Mouse (Mus musculus): Measurements from ENCODE around the gene Dnah12. TPM values are rescaled to one million over a fixed set of nuclear protein-coding genes. Genes with fewer than 3 reads are reported as not detected.
A peak's percentile ranks its signal among the peaks of the same experiment; 100 is the strongest.

Gene Dnah12
- total and polyA plus RNA-seq, 2 experiments, result not detected

DNA sequence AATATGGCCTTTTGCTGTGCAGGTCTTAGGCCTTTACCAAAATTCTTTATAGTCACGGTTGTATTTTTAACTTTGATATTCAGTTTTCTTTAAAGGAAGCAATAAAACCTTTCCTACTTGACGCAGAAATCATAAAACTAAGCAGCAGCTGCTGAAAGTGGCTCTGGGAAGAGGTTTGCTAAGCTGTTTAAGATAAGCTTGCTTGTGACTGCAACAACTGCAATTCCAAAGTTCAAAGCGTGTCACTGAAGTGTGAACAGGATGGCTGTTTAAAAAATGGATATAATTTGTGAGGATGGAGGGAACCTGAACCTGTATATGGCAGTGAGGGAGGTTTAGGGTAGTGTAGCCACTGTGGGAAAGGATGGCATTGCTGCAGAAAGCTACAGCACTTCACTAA lies 31.1 kb upstream of the Dnah12 start:
- H3K4me3 ChIP-seq (ENCODE audit: insufficient read depth, low read depth, low read length), result no peak overlapping the region
- peaks cover 3% of the 10 kb centered on the region; the same call in 1 of the 2 replicates for H3K79me2 ChIP-seq (ENCODE audit: control insufficient read depth, insufficient read depth, low read length)
- H3K4me1 ChIP-seq (ENCODE audit: control insufficient read depth, insufficient read depth, low read length), result 0 out of 2 replicates have a peak, but pooled peaks cover 2% of the 10 kb centered on the region
- 68% methylated on average over 3 of the region's 3 CpGs for WGBS
- no peak overlapping the region for H3K9ac ChIP-seq (ENCODE audit: low read depth, low read length)
- no peak overlapping the region for H3K27ac ChIP-seq (replicated peaks; ENCODE audit: insufficient read depth, low read depth, low read length)
- TF ChIP-seq CTCF (IDR thresholded peaks at IDR 0.05; ENCODE audit: low read depth, low read length), result no peak
- no peak for TF ChIP-seq POLR2A (IDR thresholded peaks at IDR 0.05; ENCODE audit: extremely low read depth, insufficient read depth, low read length)
- H3K36me3 ChIP-seq (ENCODE audit: control insufficient read depth, insufficient read depth, low read length), result peaks cover 32% of the 10 kb centered on the region
- DNase-seq (ENCODE audit: extremely low read depth, low read depth, low spot score), result no peak
- no peaks in the 10 kb centered on the region for H3K27me3 ChIP-seq (ENCODE audit: control insufficient read depth, insufficient read depth, low read length)

DNA sequence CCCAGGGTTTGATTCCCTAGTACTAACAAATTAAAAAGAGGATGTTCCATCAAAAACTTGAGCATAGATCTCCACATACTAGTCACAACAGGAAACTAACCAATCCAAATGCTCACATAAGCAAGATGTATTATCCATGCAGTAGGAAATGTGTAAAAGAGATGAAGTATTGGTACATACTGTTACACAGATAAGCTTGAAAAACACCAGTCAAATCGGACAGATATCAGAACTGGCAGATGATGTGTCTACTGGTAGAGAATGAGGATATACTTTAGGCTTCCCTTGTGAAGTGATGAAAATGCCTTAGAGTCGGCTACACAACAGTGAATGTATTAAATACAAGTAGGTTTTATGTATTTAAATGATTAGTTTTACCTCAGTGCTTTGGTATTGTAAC lies 30.6 kb upstream of the Dnah12 start:
- Histone ChIP-seq H3K4me1 (ENCODE audit: control insufficient read depth, insufficient read depth, low read length) (0 out of 2 replicates have a peak, but pooled peaks cover 2% of the 10 kb centered on the region), H3K27me3 (ENCODE audit: control insufficient read depth, insufficient read depth, low read length) (no peaks in the 10 kb centered on the region), H3K4me3 (ENCODE audit: insufficient read depth, low read depth, low read length) (no peak overlapping the region), H3K27ac (replicated peaks; ENCODE audit: insufficient read depth, low read depth, low read length) (no peak overlapping the region), H3K79me2 (ENCODE audit: control insufficient read depth, insufficient read depth, low read length) (peaks cover 3% of the 10 kb centered on the region; the same call in 1 of the 2 replicates), H3K36me3 (ENCODE audit: control insufficient read depth, insufficient read depth, low read length) (peaks cover 28% of the 10 kb centered on the region), H3K9ac (ENCODE audit: low read depth, low read length) (no peak overlapping the region)
- TF ChIP-seq POLR2A (IDR thresholded peaks at IDR 0.05; ENCODE audit: extremely low read depth, insufficient read depth, low read length) (no peak), CTCF (IDR thresholded peaks at IDR 0.05; ENCODE audit: low read depth, low read length) (no peak)
- no peak for DNase-seq (ENCODE audit: extremely low read depth, low read depth, low spot score)
- WGBS, result 78% methylated on average over 2 of the region's 2 CpGs

DNA sequence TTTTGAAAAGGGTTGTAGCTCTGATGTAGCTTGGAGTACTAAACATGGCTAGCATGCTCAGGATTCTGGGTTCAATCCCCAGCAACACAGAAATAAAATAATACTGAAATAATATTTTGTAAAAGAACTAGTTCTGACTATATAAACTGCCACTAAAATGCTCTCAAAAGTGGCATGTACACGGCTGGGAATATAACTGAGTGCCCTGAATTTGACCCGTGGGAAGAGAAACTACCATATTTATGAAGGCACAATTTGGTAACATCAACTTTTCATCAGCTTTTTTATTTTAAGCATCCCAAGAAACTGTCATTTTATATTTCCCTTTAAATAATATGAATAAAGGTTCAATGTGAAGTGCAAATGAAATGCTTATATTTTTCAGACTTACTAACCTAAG lies 29.2 kb upstream of the Dnah12 start:
- no peak overlapping the region for H3K27ac ChIP-seq (replicated peaks; ENCODE audit: insufficient read depth, low read depth, low read length)
- H3K9ac ChIP-seq (ENCODE audit: low read depth, low read length), result no peak overlapping the region
- peaks cover 3% of the 10 kb centered on the region; the same call in 1 of the 2 replicates for H3K79me2 ChIP-seq (ENCODE audit: control insufficient read depth, insufficient read depth, low read length)
- TF ChIP-seq POLR2A (IDR thresholded peaks at IDR 0.05; ENCODE audit: extremely low read depth, insufficient read depth, low read length) (no peak), CTCF (IDR thresholded peaks at IDR 0.05; ENCODE audit: low read depth, low read length) (no peak)
- no peak overlapping the region for H3K4me3 ChIP-seq (ENCODE audit: insufficient read depth, low read depth, low read length)
- H3K27me3 ChIP-seq (ENCODE audit: control insufficient read depth, insufficient read depth, low read length), result no peaks in the 10 kb centered on the region
- H3K36me3 ChIP-seq (ENCODE audit: control insufficient read depth, insufficient read depth, low read length), result peaks cover 23% of the 10 kb centered on the region
- 97% methylated on average over 2 of the region's 2 CpGs for WGBS
- DNase-seq (ENCODE audit: extremely low read depth, low read depth, low spot score), result no peak
- peaks cover 9% of the 10 kb centered on the region; the same call in 1 of the 2 replicates for H3K4me1 ChIP-seq (ENCODE audit: control insufficient read depth, insufficient read depth, low read length)

GRCm38 (mm10) chr14:26667991-26668370 lies 25.1 kb upstream of the Dnah12 start:
- H3K9ac ChIP-seq (ENCODE audit: low read depth, low read length), result peak overlapping the region; percentile 86
- peaks cover 5% of the 10 kb centered on the region; the same call in 1 of the 2 replicates for H3K79me2 ChIP-seq (ENCODE audit: control insufficient read depth, insufficient read depth, low read length)
- peaks cover 11% of the 10 kb centered on the region for H3K4me1 ChIP-seq (ENCODE audit: control insufficient read depth, insufficient read depth, low read length)
- TF ChIP-seq CTCF (IDR thresholded peaks at IDR 0.05; ENCODE audit: low read depth, low read length) (no peak), POLR2A (IDR thresholded peaks at IDR 0.05; ENCODE audit: extremely low read depth, insufficient read depth, low read length) (no peak)
- no peak for DNase-seq (ENCODE audit: extremely low read depth, low read depth, low spot score)
- H3K36me3 ChIP-seq (ENCODE audit: control insufficient read depth, insufficient read depth, low read length), result peaks cover 18% of the 10 kb centered on the region
- no peak overlapping the region for H3K27ac ChIP-seq (replicated peaks; ENCODE audit: insufficient read depth, low read depth, low read length)
- 16% methylated on average over 6 of the region's 6 CpGs for WGBS
- peak overlapping the region; percentile 97 for H3K4me3 ChIP-seq (ENCODE audit: insufficient read depth, low read depth, low read length)
- H3K27me3 ChIP-seq (ENCODE audit: control insufficient read depth, insufficient read depth, low read length), result no peaks in the 10 kb centered on the region

DNA sequence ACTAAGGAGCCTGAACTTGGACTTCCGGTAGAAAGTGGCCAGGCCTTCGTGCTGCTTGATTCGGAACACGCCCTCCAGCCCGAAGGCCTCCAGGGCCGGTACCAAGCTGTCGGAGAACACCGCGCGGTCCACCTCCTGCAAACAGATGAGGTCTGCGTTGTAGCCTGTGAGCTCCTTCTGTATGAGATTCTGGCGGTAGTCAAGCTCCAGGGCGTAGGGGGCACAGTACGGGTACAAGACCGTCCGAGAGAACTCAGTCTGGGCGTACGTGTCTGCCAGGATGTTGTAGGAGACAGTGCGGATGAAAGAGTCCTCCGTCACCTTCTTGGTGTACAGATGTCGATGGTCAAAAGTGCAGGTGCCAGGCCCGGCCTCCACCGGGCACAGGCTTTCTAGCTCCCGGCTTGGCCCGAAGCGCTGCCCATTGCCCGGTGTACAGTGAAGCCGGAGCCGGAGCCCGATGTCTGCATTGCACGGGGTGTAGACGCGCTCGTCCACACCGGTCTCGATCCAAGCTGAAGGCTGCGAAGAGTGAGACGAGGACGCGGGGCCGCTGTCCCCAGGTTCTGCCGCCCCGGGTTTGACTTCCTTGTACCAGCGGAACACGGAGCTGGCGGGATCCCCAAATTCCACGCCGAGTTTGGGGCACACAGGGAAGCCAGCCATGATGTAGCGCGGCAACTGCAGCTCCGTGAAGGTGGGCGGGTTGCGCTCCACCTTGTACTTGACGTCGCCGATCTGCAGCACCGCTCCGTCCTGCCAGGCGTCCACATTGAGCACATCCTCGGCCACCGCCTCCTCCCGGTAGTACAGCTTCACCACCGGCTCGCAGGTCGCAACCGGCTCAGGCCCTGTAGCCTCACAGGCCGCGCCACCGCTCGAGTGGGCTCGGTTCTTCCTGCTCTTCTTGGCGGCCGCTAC lies 24.4 kb upstream of the Dnah12 start:
- peaks cover 5% of the 10 kb centered on the region; the same call in 1 of the 2 replicates for H3K79me2 ChIP-seq (ENCODE audit: control insufficient read depth, insufficient read depth, low read length)
- TF ChIP-seq CTCF (IDR thresholded peaks at IDR 0.05; ENCODE audit: low read depth, low read length) (no peak), POLR2A (IDR thresholded peaks at IDR 0.05; ENCODE audit: extremely low read depth, insufficient read depth, low read length) (no peak)
- no peaks in the 10 kb centered on the region for H3K27me3 ChIP-seq (ENCODE audit: control insufficient read depth, insufficient read depth, low read length)
- H3K4me1 ChIP-seq (ENCODE audit: control insufficient read depth, insufficient read depth, low read length), result peaks cover 11% of the 10 kb centered on the region
- peak; percentile 37 for DNase-seq (ENCODE audit: extremely low read depth, low read depth, low spot score)
- H3K36me3 ChIP-seq (ENCODE audit: control insufficient read depth, insufficient read depth, low read length), result peaks cover 17% of the 10 kb centered on the region
- H3K4me3 ChIP-seq (ENCODE audit: insufficient read depth, low read depth, low read length), result peak overlapping the region; percentile 97
- under 1% methylated on average over 73 of the region's 73 CpGs for WGBS
- no peak overlapping the region; the same call in 1 of the 2 replicates for H3K27ac ChIP-seq (replicated peaks; ENCODE audit: insufficient read depth, low read depth, low read length)
- H3K9ac ChIP-seq (ENCODE audit: low read depth, low read length), result peak overlapping the region; percentile 86
